Mouse (Mus musculus) kidney, adult 11 months (tissue): ENCODE data around the gene Zfp687.

ENCODE experiments used
- DNase-seq: peaks from one replicate; pipeline ENCODE4 v3.0.0; 2022

Gene Zfp687

GRCm38 (mm10) chr3:94958295-94958694 is 57.0 kb downstream of the Zfp687 start:
- no peak for DNase-seq
